Mouse (Mus musculus) spleen, adult 2 months (tissue): Measurements from ENCODE around the gene 1700030J22Rik.

Experiments used
- CTCF ChIP-seq: fragments of 200-500 bp; IDR thresholded peaks from 2 replicates; pipeline ENCODE4 v1.5.1; 2011; ENCODE audit warnings: mild to moderate bottlenecking, inconsistent platforms; ENCODE audit not compliant: insufficient read depth, insufficient read length, insufficient replicate concordance; ENCODE audit errors: extremely low read depth
- POLR2A ChIP-seq: fragments of 200-500 bp; IDR thresholded peaks from 2 replicates; pipeline ENCODE4 v1.6.1; 2011; ENCODE audit warnings: low read depth, low read length, inconsistent platforms

- TF ChIP-seq POLR2A (no peak), CTCF (no peak)
Measured at GRCm38 (mm10) chr8:117022297-117022993, 43.7 kb upstream of the 1700030J22Rik start.
